Mouse (Mus musculus): ENCODE data around the gene Myh1. TPM values are rescaled to one million over a fixed set of nuclear protein-coding genes. Genes with fewer than 3 reads are reported as not detected.

Myh1 gene
- polyA plus RNA-seq, 1 experiment from 2014 or later: 0.16 TPM

- H3K27ac ChIP-seq (ENCODE audit: low read length): no peak overlapping the region
- H3K4me2 ChIP-seq (ENCODE audit: low read depth, low read length): no peak overlapping the region
- H3K4me1 ChIP-seq (ENCODE audit: control insufficient read depth, insufficient read depth, low read length): no peaks in the 10 kb centered on the region
- no peak for ATAC-seq (replicated peaks; ENCODE audit: extremely low read depth, insufficient read depth, low FRiP score)
- no peak overlapping the region for H3K9ac ChIP-seq (ENCODE audit: low read length)
- WGBS: 70% methylated on average over 6 of the region's 6 CpGs
- H3K4me3 ChIP-seq (ENCODE audit: low read length): no peak overlapping the region
- no peaks in the 10 kb centered on the region for H3K36me3 ChIP-seq (ENCODE audit: control insufficient read depth, insufficient read depth)
- H3K27me3 ChIP-seq (ENCODE audit: control insufficient read depth, insufficient read depth, low read length): no peaks in the 10 kb centered on the region
- H3K9me3 ChIP-seq (replicated peaks; ENCODE audit: control insufficient read depth, low read length): no peaks in the 10 kb centered on the region
Observed at GRCm38 (mm10) chr11:67241051-67241450, 41.2 kb downstream of the Myh1 start.

GRCm38 (mm10) chr11:67253691-67254090, 53.8 kb downstream of the Myh1 start:
- 88% methylated on average over 4 of the region's 4 CpGs for WGBS
- H3K4me3 ChIP-seq (ENCODE audit: low read length): no peak overlapping the region
- ATAC-seq (replicated peaks; ENCODE audit: extremely low read depth, insufficient read depth, low FRiP score): no peak
- no peaks in the 10 kb centered on the region for H3K27me3 ChIP-seq (ENCODE audit: control insufficient read depth, insufficient read depth, low read length)
- H3K4me2 ChIP-seq (ENCODE audit: low read depth, low read length): no peak overlapping the region
- H3K27ac ChIP-seq (ENCODE audit: low read length): no peak overlapping the region
- no peaks in the 10 kb centered on the region for H3K4me1 ChIP-seq (ENCODE audit: control insufficient read depth, insufficient read depth, low read length)
- no peaks in the 10 kb centered on the region for H3K9me3 ChIP-seq (replicated peaks; ENCODE audit: control insufficient read depth, low read length)
- no peak overlapping the region for H3K9ac ChIP-seq (ENCODE audit: low read length)
- no peaks in the 10 kb centered on the region for H3K36me3 ChIP-seq (ENCODE audit: control insufficient read depth, insufficient read depth)

GRCm38 (mm10) chr11:67257048-67257447, 57.2 kb downstream of the Myh1 start:
- ATAC-seq (replicated peaks; ENCODE audit: extremely low read depth, insufficient read depth, low FRiP score): no peak
- no peak overlapping the region for H3K27ac ChIP-seq (ENCODE audit: low read length)
- 80% methylated on average over 7 of the region's 7 CpGs for whole genome bisulfite sequencing
- H3K4me2 ChIP-seq (ENCODE audit: low read depth, low read length): no peak overlapping the region
- no peaks in the 10 kb centered on the region for H3K27me3 ChIP-seq (ENCODE audit: control insufficient read depth, insufficient read depth, low read length)
- H3K9ac ChIP-seq (ENCODE audit: low read length): no peak overlapping the region
- H3K36me3 ChIP-seq (ENCODE audit: control insufficient read depth, insufficient read depth): no peaks in the 10 kb centered on the region
- H3K4me1 ChIP-seq (ENCODE audit: control insufficient read depth, insufficient read depth, low read length): no peaks in the 10 kb centered on the region
- H3K4me3 ChIP-seq (ENCODE audit: low read length): no peak overlapping the region
- H3K9me3 ChIP-seq (replicated peaks; ENCODE audit: control insufficient read depth, low read length): no peaks in the 10 kb centered on the region

GRCm38 (mm10) chr11:67260956-67261355, 61.1 kb downstream of the Myh1 start:
- Histone ChIP-seq H3K36me3 (ENCODE audit: control insufficient read depth, insufficient read depth) (no peaks in the 10 kb centered on the region), H3K27me3 (ENCODE audit: control insufficient read depth, insufficient read depth, low read length) (no peaks in the 10 kb centered on the region), H3K4me2 (ENCODE audit: low read depth, low read length) (no peak overlapping the region), H3K4me3 (ENCODE audit: low read length) (no peak overlapping the region), H3K27ac (ENCODE audit: low read length) (no peak overlapping the region), H3K4me1 (ENCODE audit: control insufficient read depth, insufficient read depth, low read length) (no peaks in the 10 kb centered on the region), H3K9ac (ENCODE audit: low read length) (no peak overlapping the region), H3K9me3 (replicated peaks; ENCODE audit: control insufficient read depth, low read length) (no peaks in the 10 kb centered on the region)
- ATAC-seq (replicated peaks; ENCODE audit: extremely low read depth, insufficient read depth, low FRiP score): no peak
- 76% methylated on average over 6 of the region's 6 CpGs for WGBS

Other genes with a start within 250 kb of the Myh1 start
- not detected in 2 replicates for gene Tmem238l, start 243.4 kb upstream of the Myh1 start, polyA plus RNA-seq (2015; fragmentation: Nextera tagmentation; extraction: Ambion mirVana)
- 1.1 and 1.5 TPM in 2 replicates for gene Tmem220, start 174.9 kb upstream of the Myh1 start, polyA plus RNA-seq (2015; fragmentation: Nextera tagmentation; extraction: Ambion mirVana)
- 19.9 and 22.8 TPM in 2 replicates for gene Adprm, start 147.5 kb upstream of the Myh1 start, polyA plus RNA-seq (2015; fragmentation: Nextera tagmentation; extraction: Ambion mirVana)
- gene Sco1, start 147.4 kb upstream of the Myh1 start, polyA plus RNA-seq (2015; fragmentation: Nextera tagmentation; extraction: Ambion mirVana): 18.6 and 18.8 TPM in 2 replicates
- gene Myh3, start 121.8 kb upstream of the Myh1 start, polyA plus RNA-seq (2015; fragmentation: Nextera tagmentation; extraction: Ambion mirVana): 1.5 and 4.5 TPM in 2 replicates
- 0.03 and 0.05 TPM in 2 replicates for gene Myh2, start 29.0 kb upstream of the Myh1 start, polyA plus RNA-seq (2015; fragmentation: Nextera tagmentation; extraction: Ambion mirVana)
- gene Myh4, start 38.0 kb downstream of the Myh1 start, polyA plus RNA-seq (2015; fragmentation: Nextera tagmentation; extraction: Ambion mirVana): not detected in 2 replicates
- gene Myh8, start 77.1 kb downstream of the Myh1 start, polyA plus RNA-seq (2015; fragmentation: Nextera tagmentation; extraction: Ambion mirVana): 2.6 and 7.6 TPM in 2 replicates
- 0.22 and 0.60 TPM in 2 replicates for gene Myh13, start 121.6 kb downstream of the Myh1 start, polyA plus RNA-seq (2015; fragmentation: Nextera tagmentation; extraction: Ambion mirVana)

Data from heart, embryonic 16.5 days (tissue).